Mouse (Mus musculus) neural tube, embryonic 14.5 days (tissue): ENCODE results near the gene Sprr2b. TPM values are rescaled to one million over a fixed set of nuclear protein-coding genes. Genes with fewer than 3 reads are reported as not detected.

ENCODE experiments used
- ATAC-seq: fragments of 200-750 bp; cut with Nextera tagmentation; 2 replicates; pipeline ENCODE4 v1.8.0; 2017; ENCODE audit warnings: low read depth, mild to moderate bottlenecking, moderate TSS enrichment, moderate library complexity
- H3K27ac ChIP-seq: fragments of 300-500 bp; sonication (generic); 2 replicates; pipeline ENCODE4 v1.5.1; 2014; ENCODE audit warnings: low read depth, mild to moderate bottlenecking, control low read depth, low read length, moderate library complexity, mixed read lengths
- H3K27me3 ChIP-seq: fragments of 300-500 bp; sonication (generic); 2 replicates; pipeline ENCODE4 v1.6.1; 2014; ENCODE audit warnings: low read length; ENCODE audit not compliant: control insufficient read depth, insufficient read depth
- H3K36me3 ChIP-seq: fragments of 300-500 bp; sonication (generic); 2 replicates; pipeline ENCODE4 v1.6.1; 2014; ENCODE audit warnings: low read length, mixed read lengths; ENCODE audit not compliant: control insufficient read depth, insufficient read depth
- H3K4me1 ChIP-seq: fragments of 300-500 bp; sonication (generic); 2 replicates; pipeline ENCODE4 v1.6.1; 2014; ENCODE audit warnings: low read length; ENCODE audit not compliant: control insufficient read depth, insufficient read depth
- H3K4me2 ChIP-seq: fragments of 300-500 bp; sonication (generic); 2 replicates; pipeline ENCODE4 v1.6.1; 2014; ENCODE audit warnings: mild to moderate bottlenecking, low read depth, low read length, control low read depth
- H3K4me3 ChIP-seq: fragments of 300-500 bp; sonication (generic); 2 replicates; pipeline ENCODE4 v1.5.1; 2014; ENCODE audit warnings: low read depth, low read length, control low read depth, mixed read lengths
- H3K9ac ChIP-seq: fragments of 300-500 bp; sonication (generic); replicated peaks from 2 replicates; pipeline ENCODE4 v1.6.1; 2014; ENCODE audit warnings: low read depth, mild to moderate bottlenecking, control low read depth, low read length, mixed read lengths
- H3K9me3 ChIP-seq: fragments of 300-500 bp; sonication (generic); 2 replicates; pipeline ENCODE4 v1.6.1; 2016; ENCODE audit warnings: low read length; ENCODE audit not compliant: control insufficient read depth
- WGBS: fragments of 180-500 bp; shearing (Covaris S2); extraction: QIAGEN DNeasy Blood & Tissue Kit; methylation state at CpG from one replicate; pipeline ENCODE4 v1.1.7; 2014; 5-methylcytosine and 5-hydroxymethylcytosine counted together
- polyA plus RNA-seq: library from polyadenylated mRNA; unstranded; fragments of >200 nt; fragmentation: Nextera tagmentation; extraction: Ambion mirVana; gene quantifications from 2 replicates; pipeline ENCODE4 v1.2.1, GENCODE M21; 2014

The Sprr2b gene
- polyA plus RNA-seq, 1 experiment from 2014 or later = not detected

- no peak overlapping the region for H3K27ac ChIP-seq
- no peak overlapping the region for H3K9ac ChIP-seq
- H3K27me3 ChIP-seq = no peaks in the 10 kb centered on the region
- no peak overlapping the region for H3K4me3 ChIP-seq
- H3K9me3 ChIP-seq = no peaks in the 10 kb centered on the region
- H3K36me3 ChIP-seq = no peaks in the 10 kb centered on the region
- no peak for ATAC-seq
- H3K4me2 ChIP-seq = no peak overlapping the region
- H3K4me1 ChIP-seq = no peaks in the 10 kb centered on the region
- WGBS = 74% methylated on average over 2 of the region's 2 CpGs
These were observed 964 bp downstream of the Sprr2b start for GRCm38 (mm10) chr3:92317384-92317783.

GRCm38 (mm10) chr3:92336278-92336677, 19.9 kb downstream of the Sprr2b start:
- Histone ChIP-seq H3K4me3 (no peak overlapping the region), H3K27me3 (no peaks in the 10 kb centered on the region), H3K36me3 (no peaks in the 10 kb centered on the region), H3K9ac (no peak overlapping the region), H3K9me3 (no peaks in the 10 kb centered on the region), H3K27ac (no peak overlapping the region), H3K4me2 (no peak overlapping the region), H3K4me1 (no peaks in the 10 kb centered on the region)
- no peak for ATAC-seq
- WGBS = 91% methylated on average over 1 of the region's 1 CpGs

DNA sequence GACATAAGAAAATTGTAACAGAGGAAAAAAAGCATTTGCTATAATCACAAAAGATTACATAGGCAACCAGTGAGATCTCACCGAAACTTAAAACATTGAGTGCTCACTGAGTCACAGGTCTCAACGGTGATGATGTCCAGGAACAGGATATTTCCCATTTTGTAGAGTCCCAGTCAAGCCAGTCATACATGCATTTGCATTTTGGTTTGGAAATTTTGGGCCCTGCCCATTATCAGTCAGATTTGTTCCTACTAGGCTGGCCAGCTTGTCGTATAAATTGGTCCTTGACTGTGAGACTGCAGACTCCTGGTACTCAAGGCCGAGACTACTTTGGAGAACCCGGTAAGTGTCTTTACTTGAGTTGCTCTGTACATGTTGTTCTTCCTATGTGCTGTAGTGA, 22.4 kb downstream of the Sprr2b start, which contains the start of gene Sprr2d:
Gene Sprr2d (plus strand): TSS at position 301 of the 400 bp plus-strand sequence.
- H3K4me1 ChIP-seq = no peaks in the 10 kb centered on the region
- no peak within 1 kb of the TSS for H3K9ac ChIP-seq
- no peak for ATAC-seq
- 93% methylated on average over 5 of the region's 5 CpGs for WGBS
- no peaks in the 10 kb centered on the region for H3K9me3 ChIP-seq
- H3K4me2 ChIP-seq = no peak within 1 kb of the TSS
- no peak within 1 kb of the TSS for H3K4me3 ChIP-seq
- no peak within 1 kb of the TSS for H3K27ac ChIP-seq
- no peaks in the 10 kb centered on the region for H3K36me3 ChIP-seq
- no peaks in the 10 kb centered on the region for H3K27me3 ChIP-seq

- Histone ChIP-seq H3K9ac (no peak within 1 kb of the TSS), H3K4me1 (no peaks in the 10 kb centered on the region), H3K27ac (no peak within 1 kb of the TSS), H3K4me2 (no peak within 1 kb of the TSS), H3K27me3 (no peaks in the 10 kb centered on the region), H3K4me3 (no peak within 1 kb of the TSS), H3K36me3 (no peaks in the 10 kb centered on the region), H3K9me3 (no peaks in the 10 kb centered on the region)
- no peak for ATAC-seq
- WGBS = 92% methylated on average over 2 of the region's 2 CpGs
These were observed 35.4 kb downstream of the Sprr2b start, which contains the start of gene Sprr2e for GRCm38 (mm10) chr3:92351843-92352242. TSS of gene Sprr2e (plus strand) at chr3:92352143.

- Histone ChIP-seq H3K27ac (no peak overlapping the region), H3K36me3 (no peaks in the 10 kb centered on the region), H3K4me1 (no peaks in the 10 kb centered on the region), H3K4me3 (no peak overlapping the region), H3K9me3 (no peaks in the 10 kb centered on the region), H3K4me2 (no peak overlapping the region), H3K27me3 (no peaks in the 10 kb centered on the region), H3K9ac (no peak overlapping the region)
- no peak for ATAC-seq
These were observed 45.2 kb downstream of the Sprr2b start for GRCm38 (mm10) chr3:92361619-92362018.

- Histone ChIP-seq H3K4me2 (no peak within 1 kb of the TSS), H3K4me3 (no peak within 1 kb of the TSS), H3K4me1 (no peaks in the 10 kb centered on the region), H3K27ac (no peak within 1 kb of the TSS), H3K9me3 (no peaks in the 10 kb centered on the region), H3K36me3 (no peaks in the 10 kb centered on the region), H3K27me3 (no peaks in the 10 kb centered on the region), H3K9ac (no peak within 1 kb of the TSS)
- ATAC-seq = no peak
- 78% methylated on average over 3 of the region's 3 CpGs for WGBS
These were observed 48.5 kb downstream of the Sprr2b start, which contains the start of gene Sprr2f for GRCm38 (mm10) chr3:92364887-92365286. TSS of gene Sprr2f (plus strand) at chr3:92365187.

Other genes starting within 250 kb of the Sprr2b start
- gene Lor, start 233.5 kb upstream of the Sprr2b start, polyA plus RNA-seq = 3.2 and 6.4 TPM in 2 replicates
- not detected in 2 replicates for gene Prr9, start 192.7 kb upstream of the Sprr2b start, polyA plus RNA-seq
- gene Lelp1, start 173.9 kb upstream of the Sprr2b start, polyA plus RNA-seq = not detected in 2 replicates
- gene Sprr2a1, start 100.8 kb upstream of the Sprr2b start, polyA plus RNA-seq = not detected in 2 replicates
- gene Sprr2a2, start 100.7 kb upstream of the Sprr2b start, polyA plus RNA-seq = not detected in 2 replicates
- gene Sprr2a3, start 31.2 kb upstream of the Sprr2b start, polyA plus RNA-seq = not detected in 2 replicates
- not detected in 2 replicates for gene Sprr2d, start 22.5 kb downstream of the Sprr2b start, polyA plus RNA-seq
- not detected in 2 replicates for gene Sprr2e, start 35.5 kb downstream of the Sprr2b start, polyA plus RNA-seq
- not detected in 2 replicates for gene Sprr2f, start 48.6 kb downstream of the Sprr2b start, polyA plus RNA-seq
- not detected in 2 replicates for gene Sprr2h, start 69.1 kb downstream of the Sprr2b start, polyA plus RNA-seq
- not detected in 2 replicates for gene Sprr2i, start 91.4 kb downstream of the Sprr2b start, polyA plus RNA-seq
- gene Sprr2j-ps, start 101.5 kb downstream of the Sprr2b start, polyA plus RNA-seq = not detected in 2 replicates
- 5.1 and 7.9 TPM in 2 replicates for gene Gm9774, start 112.8 kb downstream of the Sprr2b start, polyA plus RNA-seq
- not detected in 2 replicates for gene Sprr2k, start 116.0 kb downstream of the Sprr2b start, polyA plus RNA-seq
- gene Sprr1b, start 122.2 kb downstream of the Sprr2b start, polyA plus RNA-seq = not detected in 2 replicates
- not detected in 2 replicates for gene Sprr3, start 142.1 kb downstream of the Sprr2b start, polyA plus RNA-seq
- gene Sprr1a, start 169.3 kb downstream of the Sprr2b start, polyA plus RNA-seq = not detected in 2 replicates
- gene Sprr4, start 183.9 kb downstream of the Sprr2b start, polyA plus RNA-seq = not detected in 2 replicates
- not detected in 2 replicates for gene 2310046K23Rik, start 217.9 kb downstream of the Sprr2b start, polyA plus RNA-seq